Mouse (Mus musculus): ENCODE results near the gene Hoxa5.

The Hoxa5 gene

DNA sequence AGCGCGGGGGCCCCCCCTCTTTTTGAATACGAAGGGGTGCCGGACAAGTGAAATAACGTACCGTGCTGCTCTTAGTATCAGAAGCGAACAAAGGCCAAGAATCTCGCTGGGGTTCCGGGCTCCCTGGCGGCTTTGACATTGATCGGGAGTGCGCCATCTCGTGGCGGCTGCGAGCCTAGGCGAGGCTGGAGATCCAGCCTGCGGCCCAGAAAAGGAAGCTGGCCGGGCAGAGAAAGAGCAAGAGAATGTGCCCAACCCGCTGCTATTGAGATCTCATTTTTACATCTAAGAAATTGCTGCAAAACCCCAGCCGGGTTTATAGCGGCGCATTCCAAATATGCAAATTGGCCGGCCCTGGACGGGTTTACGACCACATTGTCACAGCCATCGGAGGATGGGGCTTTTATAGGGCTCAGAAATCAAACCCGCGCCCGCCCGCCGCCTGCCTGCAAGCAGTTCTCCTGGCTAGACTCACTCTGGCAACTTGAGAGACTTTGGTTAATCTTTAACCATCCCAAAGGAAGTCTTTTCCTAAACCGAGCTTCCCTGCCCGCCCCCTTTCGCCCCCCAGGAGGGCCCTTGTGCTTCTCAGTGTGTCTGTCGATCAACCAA lies 36.1 kb upstream of the Hoxa5 start, which contains the start of gene Hoxa10:
Gene Hoxa10 (minus strand): TSS at position 466 of the 612 bp plus-strand sequence.
- DNase-seq (ENCODE audit: low spot score), result peak; percentile 78

DNA sequence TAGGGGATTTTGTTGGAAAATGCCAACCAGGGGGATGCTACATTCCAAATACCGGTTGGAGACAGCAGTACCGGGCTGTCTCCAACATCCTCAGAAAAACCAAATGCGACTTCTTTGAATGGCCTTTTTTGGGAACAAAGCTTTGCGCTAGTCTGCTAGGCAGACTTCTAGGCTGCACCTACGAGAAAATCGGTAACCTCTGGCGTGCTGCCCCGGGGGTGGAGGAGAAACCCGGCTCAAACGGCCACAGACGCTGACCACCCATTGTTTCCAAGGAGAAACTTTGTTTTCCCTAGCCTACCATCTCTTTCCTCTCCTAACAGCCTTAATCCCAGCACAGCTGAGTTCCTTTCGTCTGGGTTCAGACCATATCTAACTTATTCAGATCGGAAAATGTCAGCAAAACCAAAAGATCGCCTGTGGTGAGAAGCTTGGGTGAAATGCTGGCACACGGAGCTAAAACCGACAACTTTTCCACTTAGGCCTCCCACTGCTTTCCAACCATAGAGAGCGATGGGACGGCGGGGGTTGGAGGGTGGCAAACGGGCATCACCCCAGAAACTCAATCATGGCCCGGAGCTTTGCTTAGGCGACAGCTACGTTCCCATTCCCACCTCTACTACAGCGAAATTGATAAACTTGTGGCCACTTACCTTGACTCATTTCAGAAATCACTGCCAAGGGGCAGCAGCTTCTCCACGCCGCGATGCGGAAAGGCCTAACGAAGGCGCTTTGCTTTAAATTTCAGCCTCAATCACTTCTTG lies 35.4 kb upstream of the Hoxa5 start:
- DNase-seq (ENCODE audit: low spot score), result no peak

DNA sequence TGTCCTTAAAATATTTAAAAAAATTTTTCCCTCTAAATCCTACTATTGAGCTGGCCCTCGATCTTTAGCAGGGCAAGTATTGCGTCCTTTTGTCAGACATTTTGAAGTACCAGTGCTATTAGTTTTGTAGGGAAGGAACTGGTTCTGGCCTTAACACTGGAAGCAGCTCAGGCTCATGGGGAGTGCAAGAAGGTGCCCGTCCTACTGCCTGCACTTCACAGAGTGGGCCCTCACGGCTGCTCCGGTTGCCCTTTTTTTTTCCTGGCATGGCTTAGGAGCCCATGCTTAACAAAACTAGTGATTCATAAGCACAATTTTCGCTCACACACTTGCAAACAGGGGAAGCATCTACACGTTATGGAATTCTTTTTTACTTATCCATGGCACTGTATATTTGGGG lies 34.6 kb upstream of the Hoxa5 start:
- DNase-seq (ENCODE audit: low spot score), result no peak

DNA sequence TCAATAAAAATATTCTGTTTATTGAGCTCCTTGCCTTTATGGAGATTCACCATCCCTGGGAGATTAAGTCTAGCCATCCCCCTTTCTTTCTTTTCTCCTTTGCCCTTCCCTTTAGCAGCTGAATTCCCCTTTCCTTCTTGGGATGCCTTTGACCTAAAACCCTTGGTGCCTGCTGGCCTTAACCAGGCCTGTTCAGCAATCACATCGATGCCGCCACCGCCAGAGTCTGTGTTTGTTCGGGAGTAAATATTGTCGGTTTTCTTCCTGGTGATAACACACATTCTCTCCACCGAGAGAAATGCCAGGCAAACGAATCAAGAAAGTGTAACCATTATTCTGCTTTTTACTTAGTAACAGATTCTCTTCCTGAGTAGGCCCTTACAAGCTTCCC lies 33.8 kb upstream of the Hoxa5 start:
- DNase-seq (ENCODE audit: low spot score), result no peak

DNA sequence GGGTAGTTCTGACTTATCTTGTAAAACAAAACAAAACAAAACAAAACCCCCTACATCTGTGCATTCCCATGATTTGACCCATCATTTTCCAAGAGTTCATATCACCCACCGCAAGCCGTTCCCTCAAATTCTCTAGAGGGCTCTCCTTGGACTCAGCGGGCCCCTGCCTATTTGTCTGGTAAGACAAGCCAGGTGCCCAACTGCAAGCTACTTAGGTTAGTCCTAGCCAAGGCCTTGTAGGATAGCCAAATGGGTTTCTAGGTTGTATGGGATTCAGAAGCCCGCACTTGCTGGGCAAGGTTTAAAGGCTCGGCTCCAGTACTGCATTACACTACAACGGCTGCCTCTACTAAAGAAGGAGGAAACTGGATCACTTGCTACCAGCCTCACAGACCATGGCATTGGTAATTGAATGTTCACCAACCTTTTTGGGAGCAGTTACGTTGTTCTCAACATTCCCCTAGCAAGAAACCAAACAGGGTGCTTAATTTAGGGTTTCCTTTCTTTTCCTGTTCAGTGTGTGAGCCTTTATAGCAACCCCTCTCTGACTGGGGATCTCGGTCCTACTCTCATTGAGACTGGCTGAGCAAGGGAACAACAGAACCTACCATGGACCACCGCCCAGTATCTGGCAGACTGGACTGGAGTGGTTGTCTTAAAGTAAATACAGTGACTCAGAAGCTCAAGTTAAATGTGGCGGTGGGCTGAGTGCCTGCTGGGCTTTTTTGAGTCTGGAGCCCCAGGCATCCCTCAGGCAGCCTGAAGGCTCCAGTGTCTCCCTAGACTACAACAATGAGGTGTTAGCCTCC lies 33.2 kb upstream of the Hoxa5 start:
- no peak for DNase-seq (ENCODE audit: low spot score)

DNA sequence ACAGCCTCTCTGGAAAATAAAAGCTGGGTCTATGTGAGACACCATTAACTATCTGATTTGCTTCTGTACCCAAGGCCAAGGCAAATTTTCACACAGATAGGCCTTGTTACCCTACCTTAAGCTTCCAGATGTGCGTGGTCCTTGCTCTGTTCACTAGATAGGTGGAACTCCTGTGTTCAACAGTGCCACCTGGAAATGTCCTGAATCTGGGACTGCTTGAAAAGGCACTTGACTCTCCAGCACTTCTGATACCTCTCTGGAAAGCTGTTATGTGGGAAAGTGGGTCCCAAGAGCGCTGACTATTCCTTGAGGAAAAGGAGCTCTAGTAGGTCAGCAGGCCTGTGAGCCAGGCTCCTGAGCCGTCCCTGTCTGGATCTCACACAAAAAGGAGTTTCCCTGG lies 32.4 kb upstream of the Hoxa5 start:
- no peak for DNase-seq (ENCODE audit: low spot score)

DNA sequence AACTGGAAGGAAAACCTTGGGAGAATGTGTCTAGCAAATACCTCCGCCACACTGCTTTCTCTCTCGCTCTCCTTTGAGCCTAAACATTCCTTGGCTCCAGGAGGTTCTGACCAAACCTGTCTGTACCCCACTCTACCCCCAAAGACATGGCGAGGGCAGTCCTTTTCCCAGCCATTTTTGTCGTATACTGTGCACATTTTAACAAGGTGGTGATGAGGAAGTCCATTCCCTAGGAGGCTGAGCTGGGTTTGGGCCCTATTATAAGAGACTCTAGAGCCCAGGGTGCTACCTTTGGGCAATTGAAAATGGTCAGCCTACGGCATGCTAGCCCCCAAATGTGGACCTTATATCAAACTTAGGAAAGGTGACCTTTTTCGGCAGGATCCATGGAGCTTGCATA lies 31.5 kb upstream of the Hoxa5 start:
- no peak for DNase-seq (ENCODE audit: low spot score)

DNA sequence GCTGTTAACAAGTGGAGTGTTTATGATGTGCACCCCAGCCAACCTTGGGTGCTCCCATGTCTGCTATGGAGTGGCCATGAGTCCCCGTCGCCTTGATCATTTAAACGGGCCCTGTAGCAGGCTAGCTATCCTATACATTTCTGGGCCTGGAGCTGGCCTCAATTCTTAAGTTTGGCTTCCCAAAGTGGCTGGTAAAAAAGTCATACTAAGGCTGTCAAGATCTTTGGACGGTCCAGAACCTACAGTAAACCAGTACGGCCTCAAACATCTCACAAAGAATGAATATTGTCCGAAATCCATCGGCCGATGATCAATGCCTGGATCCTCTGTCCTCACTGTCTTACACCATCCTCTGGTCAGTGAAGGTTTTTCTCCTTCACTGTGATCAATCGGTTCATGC lies 30.9 kb upstream of the Hoxa5 start:
- no peak for DNase-seq (ENCODE audit: low spot score)

DNA sequence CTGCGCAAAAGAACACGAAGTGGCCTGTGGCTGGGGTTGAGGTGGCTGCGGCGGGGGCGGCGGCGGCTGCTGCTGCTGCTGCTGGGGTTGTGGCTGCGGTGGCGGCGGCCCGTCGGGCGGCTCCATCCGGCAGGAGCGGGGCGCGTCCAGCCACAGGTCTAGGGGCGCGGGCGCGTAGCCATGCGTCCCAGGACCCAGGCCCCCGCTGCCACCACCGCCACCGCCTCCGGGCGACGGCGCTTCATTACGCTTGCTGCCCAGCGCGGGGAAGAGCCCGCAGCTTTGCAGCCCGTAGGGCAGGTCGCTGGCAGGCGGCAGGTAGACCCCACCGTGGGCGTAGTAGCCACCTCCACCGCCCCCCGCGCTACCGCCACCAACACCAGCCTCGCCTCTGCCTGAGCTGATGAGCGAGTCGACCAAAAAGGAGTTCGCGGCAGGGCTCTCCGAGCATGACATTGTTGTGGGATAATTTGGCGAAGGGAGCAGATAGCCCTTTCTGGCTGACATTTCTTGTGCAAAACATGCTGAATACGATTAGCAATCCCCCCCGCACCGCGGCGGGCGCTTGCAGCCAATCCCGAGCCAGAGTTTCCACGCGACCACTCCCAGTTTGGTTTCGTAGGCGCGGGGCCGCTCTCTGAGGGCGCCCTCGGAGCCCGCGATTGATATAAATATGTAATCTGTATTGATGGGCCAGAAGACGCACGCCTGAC lies 30.2 kb upstream of the Hoxa5 start:
- no peak for DNase-seq (ENCODE audit: low spot score)

DNA sequence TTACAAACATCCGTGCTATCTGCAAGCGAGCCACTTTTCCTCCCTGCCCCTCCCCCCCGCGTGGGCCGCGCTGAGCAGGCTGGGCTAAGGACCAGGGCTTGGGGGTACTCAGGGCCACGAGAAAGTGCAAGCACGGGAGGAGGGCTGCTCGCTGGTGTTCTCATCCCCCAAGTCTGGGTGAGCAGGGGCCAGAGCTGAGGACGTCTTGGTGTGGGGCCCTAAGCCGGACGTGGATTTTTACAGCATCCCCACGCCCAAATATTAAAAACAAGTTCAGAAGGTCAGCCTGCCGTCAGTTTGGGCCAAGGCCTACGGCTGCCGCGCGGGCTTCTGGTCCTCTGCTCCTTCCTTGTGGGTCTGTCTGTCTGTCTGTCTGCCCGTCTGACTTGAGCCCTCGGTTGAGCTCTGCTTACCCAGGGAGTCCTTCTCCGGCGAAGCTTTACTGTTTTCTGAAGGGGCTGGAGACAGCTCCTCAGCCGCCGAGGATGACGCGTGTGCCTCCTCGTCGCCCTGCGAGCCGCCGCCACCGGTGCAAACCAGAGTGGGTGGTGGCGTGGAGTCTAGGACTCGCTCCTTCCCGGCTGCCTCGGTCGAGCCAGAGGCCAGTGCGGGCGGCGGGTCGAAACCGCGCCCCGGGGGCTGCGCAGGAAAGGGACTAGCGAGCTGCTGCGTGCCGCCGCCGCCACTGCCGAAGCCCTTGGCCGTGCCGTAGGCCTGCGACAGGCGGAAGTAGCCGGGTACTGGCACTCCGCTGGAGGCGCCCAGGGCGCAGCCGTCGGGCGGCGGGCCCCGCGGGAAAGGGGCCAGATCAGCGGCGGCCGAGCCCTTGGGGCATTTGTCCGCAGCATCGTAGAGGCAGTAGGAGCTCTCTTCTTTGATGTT lies 29.4 kb upstream of the Hoxa5 start:
- DNase-seq (ENCODE audit: low spot score), result no peak

DNA sequence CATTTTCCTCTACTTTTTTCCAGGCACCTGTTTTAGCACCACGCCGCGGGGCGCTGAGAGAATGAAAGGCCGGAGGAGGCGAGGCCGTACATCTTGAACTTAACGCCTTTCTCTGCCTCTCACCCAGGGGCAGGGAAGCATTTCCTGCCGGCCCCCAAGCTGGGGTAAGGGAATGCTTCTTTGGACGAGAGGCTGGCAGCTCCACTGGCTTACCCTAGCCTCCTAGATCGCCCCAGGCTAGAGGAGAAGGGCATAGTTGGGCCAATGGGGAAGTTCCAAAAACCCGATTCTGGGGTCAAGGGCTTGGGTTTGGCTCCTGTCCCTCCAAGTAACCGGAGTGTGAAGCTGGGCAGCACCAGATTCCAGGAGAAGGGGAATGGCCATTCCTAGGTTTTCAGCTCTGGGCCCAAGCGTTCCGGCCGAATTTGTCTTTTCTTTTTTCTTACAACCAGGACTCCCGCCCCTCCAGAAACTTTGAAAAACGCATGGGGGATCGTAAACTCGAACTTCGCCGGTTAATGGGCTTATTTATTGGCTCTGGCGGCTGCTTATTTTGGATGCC lies 28.7 kb upstream of the Hoxa5 start:
- no peak for DNase-seq (ENCODE audit: low spot score)

DNA sequence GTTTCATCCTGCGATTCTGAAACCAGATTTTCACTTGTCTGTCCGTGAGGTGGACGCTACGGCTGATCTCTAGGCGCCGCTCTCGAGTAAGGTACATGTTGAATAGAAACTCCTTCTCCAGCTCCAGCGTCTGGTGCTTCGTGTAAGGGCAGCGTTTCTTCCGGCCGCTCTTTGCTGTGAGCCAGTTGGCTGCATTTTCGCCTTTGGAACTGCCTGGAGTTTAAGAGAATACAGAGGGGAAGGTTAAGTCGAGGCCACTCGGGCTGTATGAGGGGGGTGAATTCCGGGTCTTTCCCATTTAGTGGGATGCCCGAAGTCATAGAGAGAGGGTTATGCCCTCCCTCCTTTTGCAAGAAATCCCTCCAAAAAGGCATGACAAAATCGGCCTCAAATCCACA lies 28.2 kb upstream of the Hoxa5 start:
- DNase-seq (ENCODE audit: low spot score), result no peak

DNA sequence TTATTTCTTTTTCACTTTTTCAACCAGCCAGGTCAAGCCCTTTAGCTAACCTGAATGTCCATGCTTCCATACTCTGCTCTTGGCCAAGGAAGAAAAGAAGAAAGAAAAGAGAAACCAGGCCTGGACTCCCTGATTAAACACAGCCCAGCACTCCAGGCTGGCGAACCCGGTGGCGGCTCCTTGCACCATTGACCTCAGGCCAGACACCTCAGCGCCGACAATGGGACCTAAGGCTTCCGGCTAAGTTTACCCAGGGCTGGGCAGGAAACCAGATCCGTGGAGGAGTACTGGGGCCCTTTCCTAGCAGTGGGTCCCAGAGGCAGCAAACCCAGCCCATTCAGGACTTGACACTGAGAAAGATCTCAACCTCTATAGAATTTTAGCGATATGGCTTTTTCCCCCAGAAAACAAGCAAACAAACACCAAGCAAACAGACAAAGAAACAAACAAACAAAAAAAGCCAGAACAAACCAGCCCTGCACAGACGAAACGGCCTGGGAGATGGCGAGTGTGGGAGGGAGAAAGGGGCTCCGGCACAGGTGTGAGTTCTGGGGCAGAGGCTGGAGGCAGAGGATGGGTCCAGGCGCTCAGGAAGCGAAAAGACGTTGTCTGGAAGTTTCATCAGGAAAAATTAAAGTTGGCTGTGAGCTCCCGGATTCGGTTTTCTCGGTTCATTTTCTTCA lies 27.6 kb upstream of the Hoxa5 start:
- DNase-seq (ENCODE audit: low spot score), result no peak

DNA sequence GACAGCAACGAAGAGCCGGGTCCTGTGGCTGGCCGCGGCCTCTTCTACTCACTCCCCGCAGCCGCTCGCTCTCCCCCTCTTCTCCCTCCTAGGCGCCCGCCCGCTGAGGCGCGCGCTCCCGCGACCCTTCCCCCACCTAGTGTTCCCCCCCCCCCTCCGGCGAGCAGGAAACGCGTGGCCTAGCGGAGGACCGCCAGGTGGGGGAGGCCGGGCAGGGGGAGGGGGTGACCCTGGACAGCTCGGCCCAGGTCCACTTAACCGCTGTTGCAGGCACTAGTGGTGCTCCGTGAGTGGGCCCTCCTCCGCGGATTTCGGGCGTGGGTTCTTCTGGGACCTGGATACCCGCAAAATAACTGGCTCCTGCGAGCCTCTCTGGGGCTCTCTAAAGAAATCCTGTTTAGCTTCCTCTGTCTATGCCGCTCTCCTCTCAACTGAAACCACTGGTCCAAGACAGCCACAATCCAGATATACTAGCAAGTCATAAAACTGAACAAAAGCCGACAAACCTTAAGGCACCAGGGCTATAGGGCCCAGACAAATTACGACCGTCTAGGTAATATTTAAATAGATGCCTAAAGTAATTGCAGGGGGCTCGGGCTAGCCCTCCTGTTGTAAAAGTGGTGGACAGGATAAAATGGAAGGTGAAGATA lies 26.3 kb upstream of the Hoxa5 start, which contains the start of gene Hoxa9:
Gene Hoxa9 (minus strand): TSS at position 574 of the 650 bp plus-strand sequence.
- DNase-seq (ENCODE audit: low spot score), result no peak

DNA sequence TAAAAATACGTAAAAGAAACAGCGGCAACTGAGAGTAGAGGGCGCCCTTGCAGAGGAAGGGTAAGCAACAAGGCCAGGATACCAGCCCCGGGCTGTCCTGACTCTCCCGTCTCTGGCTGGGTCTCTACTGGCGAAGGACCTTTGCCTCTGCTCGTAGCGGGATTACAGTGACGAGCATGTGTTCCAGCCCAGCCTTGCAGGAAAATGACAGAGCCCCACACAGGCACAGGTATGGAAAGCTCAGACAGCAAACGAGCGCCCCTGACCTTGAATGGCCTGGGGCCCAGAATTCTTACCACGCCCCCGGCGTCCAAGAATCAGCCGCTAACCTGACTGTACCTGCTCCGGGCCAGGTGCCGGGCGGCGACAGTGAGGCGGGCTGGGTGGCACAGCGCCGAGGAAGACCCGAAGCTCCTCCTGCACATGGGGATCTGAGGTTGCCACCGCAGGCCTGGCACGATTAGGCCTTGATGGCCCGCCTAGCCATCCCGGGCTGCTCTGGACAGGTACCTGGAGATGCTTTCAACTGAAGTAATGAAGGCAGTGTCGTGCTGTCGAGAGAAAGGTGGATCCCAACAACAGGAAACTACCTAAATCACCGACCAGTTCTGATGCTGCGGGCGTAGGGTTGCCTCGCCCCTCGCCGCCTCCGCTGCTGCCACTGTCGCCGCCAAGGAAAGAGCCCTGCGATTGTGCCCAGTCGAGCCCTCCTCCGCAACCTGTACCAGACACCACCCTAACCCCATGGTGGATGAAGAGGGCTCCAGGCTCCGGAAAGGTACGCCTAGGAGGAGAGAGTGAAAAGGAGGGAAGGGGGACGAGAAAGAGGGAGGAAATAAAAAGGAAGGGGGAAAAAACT lies 25.4 kb upstream of the Hoxa5 start:
- no peak for DNase-seq (ENCODE audit: low spot score)

DNA sequence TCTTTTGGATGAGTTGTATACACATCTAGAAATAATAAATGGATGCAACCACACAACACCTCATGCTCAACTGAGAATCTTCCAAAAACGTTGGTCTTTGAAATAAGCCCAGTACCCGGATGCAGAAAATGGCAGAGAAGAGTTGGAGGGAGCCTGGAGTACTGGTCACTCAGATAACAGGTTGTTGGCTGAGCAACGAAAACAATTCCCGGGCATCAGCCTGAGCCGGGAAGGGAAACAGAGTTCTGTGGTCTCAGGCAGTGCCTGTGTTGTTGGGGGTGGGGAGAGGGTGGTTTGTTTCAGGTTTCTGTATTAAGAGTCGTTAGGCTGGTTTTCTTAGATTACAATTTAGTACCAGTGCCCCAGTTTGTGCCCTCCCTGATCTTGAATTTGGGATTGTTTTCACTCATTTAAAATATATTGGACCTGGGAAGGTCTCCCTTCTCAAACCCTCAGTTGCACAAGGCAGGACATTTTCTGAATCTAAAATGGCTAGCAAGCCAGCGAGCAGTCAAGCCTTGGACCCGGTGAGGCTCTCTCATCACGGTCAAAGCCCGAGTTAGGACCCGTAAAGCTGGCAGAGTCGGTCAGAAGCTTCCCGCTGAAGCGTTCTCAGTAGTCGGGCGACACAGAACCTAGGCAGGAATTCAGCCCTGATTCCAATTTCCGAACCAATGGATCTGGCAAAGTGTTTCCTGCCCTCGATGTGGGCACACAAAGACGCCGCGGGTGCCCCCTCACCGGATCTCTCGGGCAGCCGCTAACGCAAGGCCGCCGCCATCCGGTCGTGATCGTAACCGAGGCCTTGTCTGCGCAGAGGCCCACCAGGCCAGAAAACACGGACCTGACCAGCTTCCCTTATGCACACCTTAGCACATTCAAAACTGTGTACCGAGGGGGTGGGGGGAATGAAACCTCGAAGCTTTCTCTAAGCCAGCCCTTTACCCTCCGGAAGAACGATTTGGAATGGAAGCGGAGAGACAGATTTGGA lies 24.4 kb upstream of the Hoxa5 start:
- no peak for DNase-seq (ENCODE audit: low spot score)

DNA sequence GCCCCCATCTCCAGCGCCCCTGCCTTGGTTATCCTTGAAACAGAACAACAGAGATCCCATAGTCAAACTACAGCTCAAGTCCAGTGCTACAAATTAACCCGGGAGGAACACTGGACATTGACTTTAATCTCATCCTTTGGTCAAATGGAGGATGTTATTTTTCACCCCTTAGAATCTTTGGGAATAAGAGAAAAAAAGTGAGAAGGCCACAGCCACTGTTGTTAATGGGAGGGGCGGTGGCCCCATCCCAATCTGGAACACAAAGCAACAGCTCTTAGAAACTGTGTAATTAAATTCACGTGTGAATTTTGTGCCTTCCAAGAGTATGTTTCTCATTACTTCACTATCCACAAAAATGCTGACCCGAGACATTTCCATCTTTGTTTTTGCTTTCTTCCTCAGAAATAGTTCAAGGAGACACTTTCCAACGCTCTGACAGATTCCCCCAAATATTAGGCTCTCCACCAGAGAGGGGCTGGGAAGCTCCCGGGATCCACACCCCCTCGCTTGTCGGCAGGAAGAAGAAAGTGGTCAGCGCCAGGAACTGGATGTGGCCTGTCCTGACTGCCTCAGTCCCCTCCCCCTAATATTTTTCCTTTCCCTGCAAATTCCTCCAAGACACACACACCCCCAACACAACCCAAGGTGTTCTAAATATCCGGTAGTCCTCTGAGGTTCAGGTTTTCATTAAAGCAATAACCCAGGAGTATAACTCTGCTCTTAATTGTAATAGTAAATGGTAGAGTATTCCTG lies 23.3 kb upstream of the Hoxa5 start:
- no peak for DNase-seq (ENCODE audit: low spot score)

Measured in testis, postnatal 14 days (tissue).